Comparison of ENCODE assay signal across 16 mouse cellular contexts in the genomic region with DNA sequence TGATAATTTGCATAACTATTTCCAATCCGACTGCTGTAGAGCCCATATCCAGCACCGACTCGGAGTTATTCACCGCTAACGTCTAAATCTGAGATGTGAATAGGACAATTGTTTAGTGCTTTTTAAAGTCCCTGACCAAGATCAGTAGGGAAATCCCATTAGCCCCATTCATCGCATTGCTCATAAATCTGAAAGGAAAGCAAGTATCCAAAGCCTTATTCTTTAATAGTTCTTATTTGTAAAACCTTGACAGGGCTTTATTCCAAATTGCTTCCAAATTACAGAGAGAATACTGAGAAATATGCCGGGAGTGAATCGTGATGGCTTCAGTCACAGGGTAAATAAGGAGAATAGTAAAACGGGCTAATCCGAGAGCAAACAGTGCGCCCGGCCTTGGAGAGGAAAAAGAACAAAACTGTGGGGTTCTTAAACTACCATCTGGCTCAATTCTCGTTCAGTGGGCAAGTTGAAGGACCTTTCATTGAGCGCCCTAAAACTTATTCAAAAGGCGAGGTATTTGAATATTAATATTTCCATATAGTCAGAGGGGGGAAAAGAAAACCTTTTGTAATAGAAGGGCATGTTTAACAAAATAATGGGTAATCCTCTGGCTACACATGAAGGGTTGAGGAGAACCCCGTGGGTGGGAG. TPM values are rescaled to one million over a fixed set of nuclear protein-coding genes. Genes with fewer than 3 reads are reported as not detected.
DNase-seq lines count a peak whose midpoint lies in the region; ATAC-seq and TF ChIP-seq lines count a peak whose summit lies in the region.
"Had no signal": no experiment of that assay in that cellular context is flagged by ENCODE, and none has a peak within 500 bp of the region (broad histone marks: within the 10 kb centered on the region; RNA-seq: fewer than 3 reads in every experiment).

No protein-coding gene starts in this region.

- ATAC-seq in neural tube, embryonic 11.5 days (ENCODE audit: insufficient read depth, low FRiP score, low TSS enrichment) = no peak
- no peak for ATAC-seq in hindbrain, embryonic 12.5 days (ENCODE audit: low FRiP score)
- ATAC-seq in midbrain, embryonic 12.5 days (ENCODE audit: low FRiP score, low read depth) = peak; percentile 44
- no peak for ATAC-seq in stomach, postnatal 0 days (ENCODE audit: low FRiP score, low TSS enrichment)

- DNase-seq in neural tube, embryonic 11.5 days (ENCODE audit: low spot score) = no peak
- no peak for DNase-seq in neural tube, embryonic 10.5 days (ENCODE audit: extremely low spot score, low spot score)
- no peak for DNase-seq in stomach, postnatal 0 days (ENCODE audit: low spot score)
- DNase-seq in cerebellum, adult 9-11 months = no peak
- DNase-seq in kidney, adult 18-20 months = no peak
- no peak for DNase-seq in cerebellum, postnatal 14 days
- DNase-seq: cerebellum, adult 11-12 months; lung, postnatal 14 days; right cerebral cortex, adult 18-20 months had no signal

- no peak for TF ChIP-seq EP300 in stomach, postnatal 0 days (optimal IDR thresholded peaks at IDR 0.05)

- TF ChIP-seq CTCF in stomach, postnatal 0 days (IDR thresholded peaks at IDR 0.05; ENCODE audit: low read depth) = no peak

- H3K27me3 ChIP-seq in neural tube, embryonic 11.5 days (ENCODE audit: control insufficient read depth, insufficient read depth, low read length) = no peaks in the 10 kb centered on the region
- no peaks in the 10 kb centered on the region for H3K27me3 ChIP-seq in hindbrain, embryonic 12.5 days
- peaks cover 37% of the 10 kb centered on the region for H3K27me3 ChIP-seq in midbrain, embryonic 12.5 days
- no peaks in the 10 kb centered on the region for H3K27me3 ChIP-seq in stomach, postnatal 0 days (ENCODE audit: control insufficient read depth, insufficient read depth, low read length)
- H3K27me3 ChIP-seq: heart, embryonic 13.5 days; limb, embryonic 12.5 days; liver, embryonic 15.5 days had no signal

- H3K4me2 ChIP-seq in neural tube, embryonic 11.5 days (ENCODE audit: low read depth) = no peak overlapping the region
- H3K4me2 ChIP-seq in hindbrain, embryonic 12.5 days (replicated peaks) = peak overlapping the region; percentile 5; the same call in 1 of the 2 replicates
- peak overlapping the region; percentile 38 for H3K4me2 ChIP-seq in midbrain, embryonic 12.5 days (replicated peaks)
- peak overlapping the region; percentile 36 for H3K4me2 ChIP-seq in stomach, postnatal 0 days (replicated peaks; ENCODE audit: low read depth)
- H3K4me2 ChIP-seq: heart, embryonic 13.5 days; limb, embryonic 12.5 days; liver, embryonic 15.5 days had no signal

- no peaks in the 10 kb centered on the region for H3K9me3 ChIP-seq in neural tube, embryonic 11.5 days (ENCODE audit: control insufficient read depth, low read length)
- H3K9me3 ChIP-seq in hindbrain, embryonic 12.5 days (replicated peaks) = no peaks in the 10 kb centered on the region
- no peaks in the 10 kb centered on the region for H3K9me3 ChIP-seq in midbrain, embryonic 12.5 days
- H3K9me3 ChIP-seq in stomach, postnatal 0 days (ENCODE audit: control insufficient read depth, low read length) = no peaks in the 10 kb centered on the region
- H3K9me3 ChIP-seq: heart, embryonic 13.5 days; liver, embryonic 15.5 days had no signal

- no peaks in the 10 kb centered on the region for H3K36me3 ChIP-seq in neural tube, embryonic 11.5 days (ENCODE audit: control insufficient read depth, insufficient read depth, low read length)
- H3K36me3 ChIP-seq in hindbrain, embryonic 12.5 days = no peaks in the 10 kb centered on the region
- no peaks in the 10 kb centered on the region for H3K36me3 ChIP-seq in midbrain, embryonic 12.5 days
- no peaks in the 10 kb centered on the region for H3K36me3 ChIP-seq in stomach, postnatal 0 days (ENCODE audit: control insufficient read depth, insufficient read depth, low read length)
- H3K36me3 ChIP-seq: heart, embryonic 13.5 days; limb, embryonic 12.5 days; liver, embryonic 15.5 days had no signal

- H3K9ac ChIP-seq in neural tube, embryonic 11.5 days (ENCODE audit: low read length) = no peak overlapping the region
- H3K9ac ChIP-seq in hindbrain, embryonic 12.5 days = no peak overlapping the region
- no peak overlapping the region for H3K9ac ChIP-seq in midbrain, embryonic 12.5 days (replicated peaks)
- peak overlapping the region; percentile 27; the same call in 1 of the 2 replicates for H3K9ac ChIP-seq in stomach, postnatal 0 days (ENCODE audit: low read length)
- H3K9ac ChIP-seq: heart, embryonic 13.5 days; limb, embryonic 12.5 days; liver, embryonic 15.5 days had no signal

- H3K4me1 ChIP-seq in neural tube, embryonic 11.5 days (ENCODE audit: control insufficient read depth, insufficient read depth, low read length) = peaks cover 6% of the 10 kb centered on the region; the same call in 1 of the 2 replicates
- H3K4me1 ChIP-seq in hindbrain, embryonic 12.5 days = peaks cover 25% of the 10 kb centered on the region
- H3K4me1 ChIP-seq in midbrain, embryonic 12.5 days = peaks cover 31% of the 10 kb centered on the region
- H3K4me1 ChIP-seq in stomach, postnatal 0 days (replicated peaks; ENCODE audit: control insufficient read depth, insufficient read depth) = no peaks in the 10 kb centered on the region

- WGBS in neural tube, embryonic 11.5 days = 46% methylated on average over 16 of the region's 16 CpGs
- WGBS in hindbrain, embryonic 12.5 days = 44% methylated on average over 16 of the region's 16 CpGs
- 10% methylated on average over 16 of the region's 16 CpGs for WGBS in midbrain, embryonic 12.5 days
- 53% methylated on average over 16 of the region's 16 CpGs for WGBS in stomach, postnatal 0 days

- 0 out of 2 replicates have a peak overlapping the region, but pooled peaks have one; percentile 27 for H3K27ac ChIP-seq in neural tube, embryonic 11.5 days (ENCODE audit: low read depth, low read length)
- no peak overlapping the region for H3K27ac ChIP-seq in hindbrain, embryonic 12.5 days
- peak overlapping the region; percentile 67 for H3K27ac ChIP-seq in midbrain, embryonic 12.5 days (replicated peaks)
- peak overlapping the region; percentile 82 for H3K27ac ChIP-seq in stomach, postnatal 0 days (replicated peaks)
- H3K27ac ChIP-seq: heart, embryonic 13.5 days; kidney, postnatal 0 days; layer of hippocampus, adult 2 months; limb, embryonic 12.5 days; liver, embryonic 15.5 days had no signal

- no peak overlapping the region for H3K4me3 ChIP-seq in neural tube, embryonic 11.5 days (ENCODE audit: low read depth, low read length)
- no peak overlapping the region for H3K4me3 ChIP-seq in hindbrain, embryonic 12.5 days
- H3K4me3 ChIP-seq in midbrain, embryonic 12.5 days = no peak overlapping the region
- no peak overlapping the region for H3K4me3 ChIP-seq in stomach, postnatal 0 days (ENCODE audit: low read depth, low read length)
- H3K4me3 ChIP-seq: heart, embryonic 13.5 days; layer of hippocampus, adult 2 months; limb, embryonic 12.5 days; liver, embryonic 15.5 days had no signal

RNA-seq across cellular contexts. Expression of a gene that starts 3.1 kb away (rescaled TPM):
- polyA plus RNA-seq in neural tube, embryonic 11.5 days (2014; fragmentation: Nextera tagmentation; extraction: Ambion mirVana) = 14.3 and 15.3 TPM in 2 replicates
- 22.3 and 22.6 TPM in 2 replicates for polyA plus RNA-seq in hindbrain, embryonic 12.5 days (2016; fragmentation: Nextera tagmentation; extraction: Ambion mirVana)
- 17.4 and 19.0 TPM in 2 replicates for polyA plus RNA-seq in midbrain, embryonic 12.5 days (2016; fragmentation: Nextera tagmentation; extraction: Ambion mirVana)
- 5.6 and 5.9 TPM in 2 replicates for polyA plus RNA-seq in stomach, postnatal 0 days (2015; fragmentation: Nextera tagmentation; extraction: Ambion mirVana)
